Comparison of ENCODE assay signal across 8 mouse cellular contexts in the genomic region with DNA sequence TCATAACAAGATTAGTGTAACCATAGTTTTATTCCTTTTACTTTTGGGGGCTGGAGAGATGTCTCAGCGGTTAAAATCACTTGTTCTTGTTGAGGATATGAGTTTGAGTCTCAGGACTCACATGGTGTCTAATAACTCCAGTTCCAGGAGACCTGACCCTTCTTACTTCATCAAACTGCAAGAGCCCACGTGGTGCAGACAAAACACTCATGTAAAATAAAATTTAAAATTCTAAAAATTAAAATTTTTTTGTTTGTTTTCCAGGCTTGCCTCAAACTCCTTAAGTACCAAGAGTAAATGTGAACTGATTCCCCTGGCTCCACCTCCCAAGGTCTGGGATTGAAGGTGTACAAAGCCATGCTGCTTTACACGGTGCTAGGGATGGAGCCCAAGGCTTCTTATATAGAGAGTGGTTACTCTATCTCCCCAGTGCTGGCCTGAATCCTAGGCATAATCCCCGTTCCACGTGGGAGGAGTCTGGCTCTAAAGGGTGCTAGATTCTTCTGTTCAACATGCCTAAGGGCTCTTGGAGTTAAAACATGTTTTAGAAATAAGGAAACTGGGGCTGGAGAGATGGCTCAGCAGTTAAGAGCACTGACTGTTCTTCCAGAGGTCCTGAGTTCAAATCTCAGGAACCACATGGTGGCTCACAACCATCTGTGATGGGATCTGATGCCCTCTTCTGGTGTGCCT. TPM values are rescaled to one million over a fixed set of nuclear protein-coding genes. Genes with fewer than 3 reads are reported as not detected.
A peak's percentile ranks its signal among the peaks of the same experiment; 100 is the strongest.
DNase-seq lines count a peak whose midpoint lies in the region; ATAC-seq and TF ChIP-seq lines count a peak whose summit lies in the region.

No protein-coding gene starts in this region.

- H3K9me3 ChIP-seq in neural tube, embryonic 11.5 days (ENCODE audit: control insufficient read depth, low read length): no peaks in the 10 kb centered on the region
- H3K9me3 ChIP-seq in limb, embryonic 15.5 days: no peaks in the 10 kb centered on the region

- H3K27ac ChIP-seq in cerebellum, adult 2 months (ENCODE audit: insufficient read depth, low read length): no peak overlapping the region
- no peak overlapping the region for H3K27ac ChIP-seq in neural tube, embryonic 11.5 days (ENCODE audit: low read depth, low read length)
- H3K27ac ChIP-seq in limb, embryonic 15.5 days: no peak overlapping the region

- H3K36me3 ChIP-seq in neural tube, embryonic 11.5 days (ENCODE audit: control insufficient read depth, insufficient read depth, low read length): no peaks in the 10 kb centered on the region; the same call in 1 of the 2 replicates
- H3K36me3 ChIP-seq in limb, embryonic 15.5 days: peaks cover 5% of the 10 kb centered on the region; the same call in 1 of the 2 replicates

- no peak overlapping the region for H3K9ac ChIP-seq in neural tube, embryonic 11.5 days (ENCODE audit: low read length)
- H3K9ac ChIP-seq in limb, embryonic 15.5 days: no peak overlapping the region

- TF ChIP-seq POLR2A in cerebellum, adult 2 months (IDR thresholded peaks at IDR 0.05; ENCODE audit: borderline replicate concordance, insufficient read depth, low read length): no peak

- ATAC-seq in neural tube, embryonic 11.5 days (ENCODE audit: insufficient read depth, low FRiP score, low TSS enrichment): no peak
- no peak for ATAC-seq in limb, embryonic 15.5 days (ENCODE audit: insufficient number of reproducible peaks, low FRiP score, low TSS enrichment, low read depth)

- peak overlapping the region; percentile 96 for H3K4me2 ChIP-seq in neural tube, embryonic 11.5 days (ENCODE audit: low read depth)
- peak overlapping the region; percentile 93 for H3K4me2 ChIP-seq in limb, embryonic 15.5 days

- TF ChIP-seq CTCF in cerebellum, adult 2 months (IDR thresholded peaks at IDR 0.05; ENCODE audit: borderline replicate concordance, insufficient read depth, low read depth, low read length): no peak

- H3K4me3 ChIP-seq in cerebellum, adult 2 months (replicated peaks; ENCODE audit: insufficient read depth, low read depth, low read length): peak overlapping the region; percentile 67
- H3K4me3 ChIP-seq in neural tube, embryonic 11.5 days (ENCODE audit: low read depth, low read length): no peak overlapping the region
- H3K4me3 ChIP-seq in limb, embryonic 15.5 days: peak overlapping the region; percentile 67

- no peak for DNase-seq in cerebellum, adult 2 months
- DNase-seq in cerebellum, adult 9-10 months: no peak
- DNase-seq in neural tube, embryonic 11.5 days (ENCODE audit: low spot score): no peak
- no peak for DNase-seq in neural tube, embryonic 10.5 days (ENCODE audit: extremely low spot score, low spot score)
- DNase-seq in telencephalon, adult 2 months (ENCODE audit: low read depth, low spot score): peak; percentile 42
- no peak for DNase-seq in cerebellum, adult 11-12 months
- DNase-seq in natural killer cell, adult 2 months (ENCODE audit: low spot score in 2 of 2): no peak

- 17% methylated on average over 5 of the region's 5 CpGs for WGBS in cerebellum, adult 2 months
- 25% methylated on average over 5 of the region's 5 CpGs for WGBS in neural tube, embryonic 11.5 days
- 25% methylated on average over 5 of the region's 5 CpGs for WGBS in limb, embryonic 15.5 days

- peaks cover under 1% of the 10 kb centered on the region; the same call in 1 of the 2 replicates for H3K4me1 ChIP-seq in cerebellum, adult 2 months (ENCODE audit: control insufficient read depth, insufficient read depth, low read length)
- no peaks in the 10 kb centered on the region for H3K4me1 ChIP-seq in neural tube, embryonic 11.5 days (ENCODE audit: control insufficient read depth, insufficient read depth, low read length)
- peaks cover 20% of the 10 kb centered on the region; the same call in 1 of the 2 replicates for H3K4me1 ChIP-seq in limb, embryonic 15.5 days

- no peaks in the 10 kb centered on the region for H3K27me3 ChIP-seq in cerebellum, adult 2 months (ENCODE audit: control insufficient read depth, insufficient read depth, low read length)
- H3K27me3 ChIP-seq in neural tube, embryonic 11.5 days (ENCODE audit: control insufficient read depth, insufficient read depth, low read length): peaks cover 8% of the 10 kb centered on the region; the same call in 1 of the 2 replicates
- peaks cover 5% of the 10 kb centered on the region; the same call in 1 of the 2 replicates for H3K27me3 ChIP-seq in limb, embryonic 15.5 days

RNA-seq across cellular contexts. Expression of gene Rab3d, which starts 0.8 kb away (rescaled TPM):
- 13.9 and 16.3 TPM in 2 replicates for polyA plus RNA-seq in cerebellum, adult 2 months (2012; rRNA removed)
- polyA plus RNA-seq in neural tube, embryonic 11.5 days (2014; fragmentation: Nextera tagmentation; extraction: Ambion mirVana): 11.1 and 12.7 TPM in 2 replicates
- polyA plus RNA-seq in limb, embryonic 15.5 days (2015; fragmentation: Nextera tagmentation; extraction: Ambion mirVana): 57.3 and 57.7 TPM in 2 replicates

RNA-seq across cellular contexts. Expression of gene Ccdc159, which starts 8.4 kb away (rescaled TPM):
- polyA plus RNA-seq in cerebellum, adult 2 months (2012; rRNA removed): 14.7 and 16.6 TPM in 2 replicates
- polyA plus RNA-seq in neural tube, embryonic 11.5 days (2014; fragmentation: Nextera tagmentation; extraction: Ambion mirVana): 3.6 TPM in 2 replicates
- 3.2 and 4.1 TPM in 2 replicates for polyA plus RNA-seq in limb, embryonic 15.5 days (2015; fragmentation: Nextera tagmentation; extraction: Ambion mirVana)

RNA-seq across cellular contexts. Expression of gene Tmem205, which starts 8.5 kb away (rescaled TPM):
- polyA plus RNA-seq in cerebellum, adult 2 months (2012; rRNA removed): 62.5 and 64.1 TPM in 2 replicates
- 35.1 and 35.4 TPM in 2 replicates for polyA plus RNA-seq in neural tube, embryonic 11.5 days (2014; fragmentation: Nextera tagmentation; extraction: Ambion mirVana)
- 53.4 and 56.0 TPM in 2 replicates for polyA plus RNA-seq in limb, embryonic 15.5 days (2015; fragmentation: Nextera tagmentation; extraction: Ambion mirVana)

RNA-seq across cellular contexts. Expression of gene Plppr2, which starts 18.0 kb away (rescaled TPM):
- 97.5 and 106 TPM in 2 replicates for polyA plus RNA-seq in cerebellum, adult 2 months (2012; rRNA removed)
- 27.7 TPM in 2 replicates for polyA plus RNA-seq in neural tube, embryonic 11.5 days (2014; fragmentation: Nextera tagmentation; extraction: Ambion mirVana)
- 8.4 and 8.7 TPM in 2 replicates for polyA plus RNA-seq in limb, embryonic 15.5 days (2015; fragmentation: Nextera tagmentation; extraction: Ambion mirVana)

RNA-seq across cellular contexts. Expression of gene Swsap1, which starts 36.7 kb away (rescaled TPM):
- 12.2 and 12.8 TPM in 2 replicates for polyA plus RNA-seq in cerebellum, adult 2 months (2012; rRNA removed)
- polyA plus RNA-seq in neural tube, embryonic 11.5 days (2014; fragmentation: Nextera tagmentation; extraction: Ambion mirVana): 18.9 and 22.5 TPM in 2 replicates
- polyA plus RNA-seq in limb, embryonic 15.5 days (2015; fragmentation: Nextera tagmentation; extraction: Ambion mirVana): 7.0 and 9.2 TPM in 2 replicates
